Mouse (Mus musculus): ENCODE measurements at regions not wholly inside any gene's neighbourhood (a gene's known extent, or its start where the extent isn't known, plus 50 kb on each side); places are given as distances from the start of the nearest gene placed in this dataset. TPM values are rescaled to one million over a fixed set of nuclear protein-coding genes. Genes with fewer than 3 reads are reported as not detected.

DNA sequence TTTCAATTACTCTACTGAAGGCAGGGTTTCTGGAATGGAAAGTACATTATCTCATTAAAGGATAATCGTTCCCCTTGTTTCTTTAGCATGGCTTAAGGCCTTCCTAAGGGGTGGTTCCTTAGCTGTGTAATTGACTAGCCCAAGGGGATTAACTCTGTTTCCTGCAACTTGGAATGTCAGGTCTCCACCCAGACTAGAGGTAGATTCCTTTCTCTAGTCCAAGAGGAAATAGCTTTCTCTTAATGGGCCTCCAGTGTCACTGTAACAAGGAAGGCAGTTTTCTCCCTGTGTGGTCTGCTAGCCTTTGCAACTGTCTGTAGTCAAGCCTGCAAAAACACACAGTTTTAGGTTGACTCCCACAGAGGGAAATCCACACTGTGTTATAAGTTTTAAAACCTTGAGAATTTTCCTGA, 64.0 kb upstream of the Adgra3 start:
- H3K27me3 ChIP-seq (ENCODE audit: control insufficient read depth, insufficient read depth, low read length): no peaks in the 10 kb centered on the region
- H3K27ac ChIP-seq (replicated peaks): no peak overlapping the region
- H3K9ac ChIP-seq (ENCODE audit: low read length): no peak overlapping the region
- no peak for DNase-seq (ENCODE audit: low spot score)
- TF ChIP-seq CTCF (IDR thresholded peaks at IDR 0.05; ENCODE audit: low read depth) (no peak), EP300 (optimal IDR thresholded peaks at IDR 0.05) (no peak)
- H3K36me3 ChIP-seq (ENCODE audit: control insufficient read depth, insufficient read depth, low read length): no peaks in the 10 kb centered on the region
- 37% methylated on average over 1 of the region's 1 CpGs for WGBS
- ATAC-seq (ENCODE audit: low FRiP score, low TSS enrichment): no peak
- no peak overlapping the region for H3K4me3 ChIP-seq (ENCODE audit: low read depth, low read length)
- H3K4me1 ChIP-seq (replicated peaks; ENCODE audit: control insufficient read depth, insufficient read depth): no peaks in the 10 kb centered on the region
- no peaks in the 10 kb centered on the region for H3K9me3 ChIP-seq (ENCODE audit: control insufficient read depth, low read length)
- no peak overlapping the region for H3K4me2 ChIP-seq (replicated peaks; ENCODE audit: low read depth)

DNA sequence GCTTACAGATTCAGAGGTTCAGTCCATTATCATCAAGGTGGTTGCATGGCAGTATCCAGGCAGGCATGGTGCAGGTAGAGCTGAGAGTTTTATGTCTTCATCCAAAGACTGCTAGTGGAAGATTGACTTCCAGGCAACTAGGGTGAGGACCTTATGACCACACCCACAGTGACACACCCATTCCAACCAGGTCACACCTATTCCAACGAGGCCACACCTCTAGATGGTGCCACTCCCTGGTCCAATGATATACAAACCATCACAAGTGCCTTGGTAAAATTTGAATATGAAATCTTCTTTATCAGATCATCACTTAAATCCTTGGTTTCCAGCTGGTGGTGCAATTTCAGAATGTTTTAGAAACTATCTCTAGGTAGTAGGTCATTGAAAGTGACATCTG, 61.1 kb upstream of the Adgra3 start:
- no peak for TF ChIP-seq EP300 (optimal IDR thresholded peaks at IDR 0.05)
- no peak for TF ChIP-seq CTCF (IDR thresholded peaks at IDR 0.05; ENCODE audit: low read depth)
- ATAC-seq (ENCODE audit: low FRiP score, low TSS enrichment) (no peak), DNase-seq (ENCODE audit: low spot score) (no peak)
- Histone ChIP-seq H3K36me3 (ENCODE audit: control insufficient read depth, insufficient read depth, low read length) (no peaks in the 10 kb centered on the region), H3K4me1 (replicated peaks; ENCODE audit: control insufficient read depth, insufficient read depth) (no peaks in the 10 kb centered on the region), H3K27me3 (ENCODE audit: control insufficient read depth, insufficient read depth, low read length) (no peaks in the 10 kb centered on the region), H3K9me3 (ENCODE audit: control insufficient read depth, low read length) (no peaks in the 10 kb centered on the region), H3K4me3 (ENCODE audit: low read depth, low read length) (no peak overlapping the region), H3K4me2 (replicated peaks; ENCODE audit: low read depth) (no peak overlapping the region), H3K9ac (ENCODE audit: low read length) (no peak overlapping the region), H3K27ac (replicated peaks) (no peak overlapping the region)
- 56% methylated on average over 1 of the region's 1 CpGs for WGBS

Small RNAs in the stretch of these regions (microRNA-seq; reads per million reads assigned to microRNA genes)
- not detected for gene Mir8117
